Comparison of ENCODE assay signal across 10 mouse cellular contexts in the genomic region with DNA sequence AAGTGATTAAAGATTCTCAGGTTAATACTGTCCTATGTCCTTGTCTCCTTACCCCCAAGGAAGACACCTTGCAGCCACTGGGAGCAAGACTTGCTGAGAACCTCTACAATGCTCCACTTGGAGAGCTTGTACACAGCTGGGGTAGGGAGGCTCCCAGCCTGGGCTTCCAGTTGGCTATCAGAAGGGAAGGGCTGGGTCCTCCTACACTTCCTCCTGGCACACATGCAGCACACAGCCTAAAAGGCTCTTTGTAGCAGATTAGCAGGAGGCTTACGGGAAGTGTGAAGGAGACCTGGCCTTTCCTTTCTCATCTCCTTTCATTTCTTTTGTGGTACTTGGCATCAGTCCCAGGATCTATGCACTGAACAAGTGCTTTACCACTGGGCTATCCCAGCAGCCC. TPM values are rescaled to one million over a fixed set of nuclear protein-coding genes. Genes with fewer than 3 reads are reported as not detected.
DNase-seq lines count a peak whose midpoint lies in the region; ATAC-seq and TF ChIP-seq lines count a peak whose summit lies in the region.
"Had no signal": no experiment of that assay in that cellular context is flagged by ENCODE, and none has a peak within 500 bp of the region (broad histone marks: within the 10 kb centered on the region; RNA-seq: fewer than 3 reads in every experiment).

No protein-coding gene starts in this region.

- no peak for ATAC-seq in CD4-positive, CD25-positive, alpha-beta regulatory T cell, adult 4 months

- H3K27me3 ChIP-seq in spleen, adult 2 months (ENCODE audit: control insufficient read depth, insufficient read depth, low read length) = no peaks in the 10 kb centered on the region

- 31% methylated on average over 1 of the region's 1 CpGs for WGBS in spleen, adult 2 months

- no peak overlapping the region for H3K4me3 ChIP-seq in spleen, adult 2 months (ENCODE audit: extremely low read depth, insufficient read depth, insufficient read length)

- TF ChIP-seq CTCF in spleen, adult 2 months (IDR thresholded peaks at IDR 0.05; ENCODE audit: extremely low read depth, insufficient read depth, insufficient read length, insufficient replicate concordance) = no peak

- TF ChIP-seq POLR2A in spleen, adult 2 months (IDR thresholded peaks at IDR 0.05; ENCODE audit: low read depth, low read length) = no peak

- peak; percentile 8 to 32 for DNase-seq in adrenal gland, adult (ENCODE audit: inconsistent age in 2 of 2, low spot score in 1 of 2)
- no peak for DNase-seq in adrenal gland, postnatal 25 days
- no peak for DNase-seq in spleen, adult 2 months (ENCODE audit: low read depth in 1 of 2, low spot score in 2 of 2)
- no peak for DNase-seq in spleen, postnatal 36 days (ENCODE audit: low spot score in 2 of 2)
- peak; percentile 17 to 21 for DNase-seq in layer of hippocampus, postnatal 36 days
- peak; percentile 38 for DNase-seq in testis, postnatal 14 days (ENCODE audit: low spot score)
- DNase-seq in cerebellum, postnatal 36 days = no peak

- H3K4me1 ChIP-seq in spleen, adult 2 months (ENCODE audit: control insufficient read depth, insufficient read depth, insufficient read length) = no peaks in the 10 kb centered on the region

- 0 out of 2 replicates have a peak overlapping the region, but pooled peaks have one; percentile 31 for H3K27ac ChIP-seq in spleen, adult 2 months (ENCODE audit: insufficient read depth, low read length)

- H3K36me3 ChIP-seq in spleen, adult 2 months (ENCODE audit: control insufficient read depth, insufficient read depth, low read length) = no peaks in the 10 kb centered on the region

RNA-seq across cellular contexts. Expression of a gene that starts 14.2 kb away (rescaled TPM):
- 0.52 TPM in 1 of 2 replicates, not detected in the other for total RNA-seq in adrenal gland, postnatal 25 days (2021)
- 0.46 and 0.53 TPM in 2 replicates for polyA plus RNA-seq in spleen, adult 2 months (2012; rRNA removed)
- total RNA-seq in layer of hippocampus, postnatal 36 days (2021) = under 1 TPM; 0.20 to 0.38 TPM
- polyA plus RNA-seq in CD4-positive, CD25-positive, alpha-beta regulatory T cell, adult 4 months (2017; shearing (Covaris generic)) = 10 to 100 TPM; 10.1 to 14.3 TPM

RNA-seq across cellular contexts. Expression of a gene that starts 17.4 kb away (rescaled TPM):
- not detected in 2 replicates for total RNA-seq in adrenal gland, postnatal 25 days (2021)
- 0.22 TPM in 1 of 2 replicates, not detected in the other for polyA plus RNA-seq in spleen, adult 2 months (2012; rRNA removed)
- not detected for total RNA-seq in layer of hippocampus, postnatal 36 days (2021)
- not detected for polyA plus RNA-seq in CD4-positive, CD25-positive, alpha-beta regulatory T cell, adult 4 months (2017; shearing (Covaris generic))
- polyA plus RNA-seq: frontal cortex, adult 2 months; limb, embryonic 11.5 days had no signal

RNA-seq across cellular contexts. Expression of a gene that starts 20.0 kb away (rescaled TPM):
- not detected in 2 replicates for total RNA-seq in adrenal gland, postnatal 25 days (2021)
- polyA plus RNA-seq in spleen, adult 2 months (2012; rRNA removed) = not detected in 2 replicates
- total RNA-seq in layer of hippocampus, postnatal 36 days (2021) = not detected
- not detected for polyA plus RNA-seq in CD4-positive, CD25-positive, alpha-beta regulatory T cell, adult 4 months (2017; shearing (Covaris generic))
- polyA plus RNA-seq: frontal cortex, adult 2 months; limb, embryonic 11.5 days had no signal

RNA-seq across cellular contexts. Expression of a gene that starts 48.6 kb away (rescaled TPM):
- not detected in 2 replicates for total RNA-seq in adrenal gland, postnatal 25 days (2021)
- 27.9 and 29.8 TPM in 2 replicates for polyA plus RNA-seq in spleen, adult 2 months (2012; rRNA removed)
- not detected for total RNA-seq in layer of hippocampus, postnatal 36 days (2021)
- under 1 TPM in 1 of 2 experiments, not detected in 1; 0.59 TPM for polyA plus RNA-seq in CD4-positive, CD25-positive, alpha-beta regulatory T cell, adult 4 months (2017; shearing (Covaris generic))
- polyA plus RNA-seq: frontal cortex, adult 2 months; limb, embryonic 11.5 days had no signal

Comparison
In these comparisons a context has a peak if more than half of its experiments do, and no peak if none do; other contexts are left out.
1. DNase-seq: peak in adrenal gland, adult (2 of 2), layer of hippocampus, postnatal 36 days (2 of 2) and testis, postnatal 14 days (single experiment); none in adrenal gland, postnatal 25 days (single experiment), spleen, adult 2 months (0 of 2), spleen, postnatal 36 days (0 of 2) and cerebellum, postnatal 36 days (0 of 2).